Mouse (Mus musculus) adrenal gland, postnatal 10 days (tissue): ENCODE data around the gene Ran. TPM values are rescaled to one million over a fixed set of nuclear protein-coding genes. Genes with fewer than 3 reads are reported as not detected.

ENCODE experiments used
- DNase-seq: peaks from one replicate; pipeline ENCODE4 v3.0.0; 2021; ENCODE audit warnings: mixed read lengths
- total RNA-seq, 2 experiments: library from RNA; stranded (reverse); gene quantifications; 2 replicates each; pipeline ENCODE4 v1.2.3; 2021

The Ran gene
- total RNA-seq, 2 experiments from 2014 or later = 183 to 187 TPM

DNA sequence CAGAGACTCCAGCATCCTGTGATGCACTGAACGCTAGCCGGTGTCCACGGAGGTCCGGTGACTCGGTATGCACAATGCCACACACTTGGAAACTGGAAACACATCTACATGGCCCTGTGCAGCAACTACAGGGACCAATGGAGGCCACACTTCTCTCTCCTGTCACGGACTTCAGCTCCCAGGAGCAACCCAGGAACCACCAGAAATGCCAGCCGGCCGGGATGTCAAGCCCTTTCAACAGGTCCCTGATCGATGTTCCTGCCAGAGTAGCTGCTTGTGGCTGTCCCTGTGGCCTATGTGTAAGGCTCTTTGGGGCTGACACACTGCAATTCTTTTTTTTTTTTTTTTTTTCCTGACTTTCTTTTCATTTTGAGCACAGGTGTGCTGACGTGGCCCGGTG is 44.3 kb downstream of the Ran start:
- DNase-seq = no peak

DNA sequence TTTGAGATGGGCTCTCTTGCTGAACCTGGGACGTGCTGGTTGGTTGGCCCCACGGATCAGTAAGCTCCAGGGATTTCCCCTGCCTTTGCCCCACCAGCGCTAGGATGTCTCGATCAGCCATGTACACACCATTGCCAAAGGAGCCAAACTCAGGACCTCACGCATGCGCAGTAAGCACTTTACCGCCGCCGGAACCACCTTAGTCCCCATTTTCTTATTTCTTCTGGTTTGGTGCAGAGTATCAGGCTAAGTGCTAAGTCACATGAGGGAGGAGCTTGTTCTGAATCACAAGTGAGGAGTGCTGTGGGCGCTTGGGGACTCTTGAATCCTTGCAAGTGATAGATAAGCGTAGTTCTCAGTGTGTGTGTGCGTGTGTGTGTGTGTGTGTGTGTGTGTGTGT is 45.4 kb downstream of the Ran start:
- no peak for DNase-seq

DNA sequence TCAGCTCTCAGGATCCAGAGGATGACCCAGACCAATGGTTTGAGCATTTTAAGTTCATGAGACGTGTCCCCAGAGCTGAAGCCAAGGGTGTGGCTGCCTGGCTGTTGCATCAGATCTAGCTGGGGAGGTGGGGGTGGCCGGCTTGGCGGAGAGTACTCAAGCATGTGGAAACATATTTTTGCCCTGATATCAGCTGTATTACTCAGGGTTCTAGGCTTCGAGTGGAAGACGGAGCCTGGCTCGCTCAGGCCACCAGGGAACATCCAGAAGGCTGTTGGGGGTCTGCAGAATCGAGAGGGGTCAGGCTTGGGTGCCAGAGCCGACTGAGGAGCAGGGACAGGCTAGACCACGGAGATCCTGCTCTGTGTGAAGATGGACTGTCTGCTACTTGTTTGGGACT is 46.1 kb downstream of the Ran start:
- peak; percentile 24 for DNase-seq

GRCm38 (mm10) chr5:129066541-129067230 is 46.8 kb downstream of the Ran start:
- no peak for DNase-seq

GRCm38 (mm10) chr5:129067231-129067834 is 47.5 kb downstream of the Ran start:
- no peak for DNase-seq

DNA sequence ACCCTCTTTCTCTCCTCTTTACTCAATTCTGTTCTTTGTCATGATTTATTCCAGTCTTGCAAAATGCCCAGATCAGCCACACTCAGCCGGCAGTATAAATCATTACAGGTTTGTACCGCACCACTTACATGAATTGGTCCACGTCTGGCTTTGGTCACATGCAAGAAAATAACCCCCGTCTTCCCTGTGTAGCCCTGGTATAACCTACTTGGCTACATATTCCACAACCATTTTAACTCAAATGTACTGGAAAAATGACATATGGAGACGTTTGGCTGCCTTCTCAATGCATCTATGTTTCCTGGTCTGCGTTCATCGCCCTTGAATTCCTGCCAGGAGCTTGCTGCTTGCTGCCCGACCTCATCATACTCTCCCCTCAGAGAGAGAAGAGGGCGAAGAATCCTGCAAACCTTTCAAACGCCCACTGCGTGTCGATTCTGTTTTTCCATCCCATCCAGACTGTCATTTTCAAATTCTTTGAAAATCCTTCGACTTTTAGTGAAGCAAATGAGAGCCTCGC is 52.0 kb downstream of the Ran start:
- DNase-seq = peak; percentile 62

DNA sequence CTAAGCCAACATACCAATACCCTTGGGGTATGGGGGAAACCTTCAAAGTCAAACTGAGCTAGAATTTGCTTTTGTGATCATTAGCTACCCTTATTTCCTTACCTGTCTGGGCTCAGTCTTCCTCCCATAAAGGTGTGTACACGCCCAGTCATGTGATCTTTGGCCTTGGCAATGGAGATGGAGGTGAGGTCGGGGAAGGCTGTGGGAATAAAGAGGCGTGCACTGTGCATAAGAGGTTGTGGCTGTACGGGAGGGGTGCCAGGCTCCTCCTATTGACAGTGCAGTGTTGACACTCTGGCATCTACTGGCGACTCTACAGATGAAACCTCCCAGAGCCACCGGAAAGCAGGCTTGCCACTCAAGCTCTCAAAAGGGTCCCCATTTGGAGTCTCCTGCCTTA is 53.5 kb downstream of the Ran start:
- no peak for DNase-seq

Other genes starting within 250 kb of the Ran start
- gene Rimbp2, start 66.6 kb upstream of the Ran start, total RNA-seq = 1 to 10 TPM; 5.2 to 8.0 TPM
- 10 to 100 TPM; 30.3 to 36.5 TPM for gene Stx2, start 11.5 kb upstream of the Ran start, total RNA-seq
- gene Adgrd1, start 76.7 kb downstream of the Ran start, total RNA-seq = 1 to 10 TPM; 6.3 to 7.1 TPM